Comparison of ENCODE assay signal across 9 mouse cellular contexts in genomic region chr14:104460325-104461285, GRCm38 (mm10). TPM values are rescaled to one million over a fixed set of nuclear protein-coding genes. Genes with fewer than 3 reads are reported as not detected.
DNase-seq lines count a peak whose midpoint lies in the region; ATAC-seq and TF ChIP-seq lines count a peak whose summit lies in the region.
"Had no signal": no experiment of that assay in that cellular context is flagged by ENCODE, and none has a peak within 500 bp of the region (broad histone marks: within the 10 kb centered on the region; RNA-seq: fewer than 3 reads in every experiment).

No protein-coding gene starts in this region.

- no peak overlapping the region for H3K27ac ChIP-seq in forebrain, embryonic 16.5 days (ENCODE audit: low read length)
- peak overlapping the region; percentile 55 for H3K27ac ChIP-seq in midbrain, embryonic 10.5 days (replicated peaks)

- H3K9ac ChIP-seq in forebrain, embryonic 16.5 days (replicated peaks; ENCODE audit: low read depth, low read length) = no peak overlapping the region

- peak overlapping the region; percentile 37 for H3K4me2 ChIP-seq in forebrain, embryonic 16.5 days (ENCODE audit: low read length)

- peaks cover 12% of the 10 kb centered on the region for H3K4me1 ChIP-seq in E14TG2a.4 (replicated peaks; ENCODE audit: low read depth, low read length)
- peaks cover 7% of the 10 kb centered on the region for H3K4me1 ChIP-seq in forebrain, embryonic 16.5 days (replicated peaks; ENCODE audit: control insufficient read depth, insufficient read depth, low read length)
- peaks cover 31% of the 10 kb centered on the region for H3K4me1 ChIP-seq in midbrain, embryonic 10.5 days

- H3K27me3 ChIP-seq in E14TG2a.4 (ENCODE audit: insufficient read depth, low read length) = peaks cover 66% of the 10 kb centered on the region
- peaks cover 42% of the 10 kb centered on the region for H3K27me3 ChIP-seq in forebrain, embryonic 16.5 days (replicated peaks; ENCODE audit: control insufficient read depth, insufficient read depth, low read length)
- peaks cover 98% of the 10 kb centered on the region for H3K27me3 ChIP-seq in midbrain, embryonic 10.5 days (ENCODE audit: low read depth, poor library complexity, severe bottlenecking)

- peak overlapping the region; percentile 69 for H3K4me3 ChIP-seq in E14TG2a.4 (replicated peaks; ENCODE audit: low read length)
- H3K4me3 ChIP-seq in forebrain, embryonic 16.5 days (replicated peaks; ENCODE audit: low read length) = peak overlapping the region; percentile 13; the same call in 1 of the 2 replicates
- H3K4me3 ChIP-seq in midbrain, embryonic 10.5 days = peak overlapping the region; percentile 54

- peak; percentile 43 to 49 for DNase-seq in cerebellum, postnatal 14 days
- DNase-seq in cerebellum, adult 18-20 months = no peak
- DNase-seq in midbrain, embryonic 10.5 days (ENCODE audit: low spot score) = peak; percentile 92
- no peak for DNase-seq in T-cell, adult 2 months (ENCODE audit: low spot score)
- DNase-seq in urinary bladder, postnatal 4 days (ENCODE audit: low spot score in 2 of 2) = no peak
- no peak for DNase-seq in urinary bladder, postnatal 36 days (ENCODE audit: low spot score in 2 of 2)

- WGBS in forebrain, embryonic 16.5 days = under 1% methylated on average over 57 of the region's 59 CpGs
- WGBS in midbrain, embryonic 10.5 days = under 1% methylated on average over 59 of the region's 59 CpGs

- no peaks in the 10 kb centered on the region for H3K36me3 ChIP-seq in E14TG2a.4 (ENCODE audit: insufficient read depth, low read length)
- no peaks in the 10 kb centered on the region for H3K36me3 ChIP-seq in forebrain, embryonic 16.5 days (ENCODE audit: control insufficient read depth, insufficient read depth)
- no peaks in the 10 kb centered on the region for H3K36me3 ChIP-seq in midbrain, embryonic 10.5 days

- TF ChIP-seq CTCF in E14TG2a.4 (conservative IDR thresholded peaks at IDR 0.05; ENCODE audit: low read length) = no peak

- ATAC-seq in forebrain, embryonic 16.5 days = peak; percentile 58

- no peaks in the 10 kb centered on the region for H3K9me3 ChIP-seq in E14TG2a.4 (ENCODE audit: low read length)
- H3K9me3 ChIP-seq in forebrain, embryonic 16.5 days (ENCODE audit: control insufficient read depth, low read length) = no peaks in the 10 kb centered on the region
- H3K9me3 ChIP-seq in midbrain, embryonic 10.5 days (replicated peaks) = no peaks in the 10 kb centered on the region

RNA-seq across cellular contexts. Expression of gene Pou4f1, which starts 7.2 kb away (rescaled TPM):
- polyA plus RNA-seq in forebrain, embryonic 16.5 days (2015; fragmentation: Nextera tagmentation; extraction: Ambion mirVana) = 1.1 and 1.8 TPM in 2 replicates
- polyA plus RNA-seq in midbrain, embryonic 10.5 days (2016; fragmentation: Nextera tagmentation; extraction: Ambion mirVana) = 24.5 and 24.9 TPM in 2 replicates
- polyA plus RNA-seq: liver, embryonic 16.5 days had no signal

Comparison
In these comparisons a context has a peak if more than half of its experiments do, and no peak if none do; other contexts are left out.
1. DNase-seq: peak in cerebellum, postnatal 14 days (2 of 2) and midbrain, embryonic 10.5 days (single experiment); none in cerebellum, adult 18-20 months (0 of 2), T-cell, adult 2 months (single experiment), urinary bladder, postnatal 4 days (0 of 2) and urinary bladder, postnatal 36 days (0 of 2).
2. H3K4me3 ChIP-seq: peak in every context shown above with its lines; median percentile 69 in E14TG2a.4; 54 in midbrain, embryonic 10.5 days; 13 in forebrain, embryonic 16.5 days.